Mouse (Mus musculus): ENCODE measurements around the gene Zfp648.

Gene Zfp648

DNA sequence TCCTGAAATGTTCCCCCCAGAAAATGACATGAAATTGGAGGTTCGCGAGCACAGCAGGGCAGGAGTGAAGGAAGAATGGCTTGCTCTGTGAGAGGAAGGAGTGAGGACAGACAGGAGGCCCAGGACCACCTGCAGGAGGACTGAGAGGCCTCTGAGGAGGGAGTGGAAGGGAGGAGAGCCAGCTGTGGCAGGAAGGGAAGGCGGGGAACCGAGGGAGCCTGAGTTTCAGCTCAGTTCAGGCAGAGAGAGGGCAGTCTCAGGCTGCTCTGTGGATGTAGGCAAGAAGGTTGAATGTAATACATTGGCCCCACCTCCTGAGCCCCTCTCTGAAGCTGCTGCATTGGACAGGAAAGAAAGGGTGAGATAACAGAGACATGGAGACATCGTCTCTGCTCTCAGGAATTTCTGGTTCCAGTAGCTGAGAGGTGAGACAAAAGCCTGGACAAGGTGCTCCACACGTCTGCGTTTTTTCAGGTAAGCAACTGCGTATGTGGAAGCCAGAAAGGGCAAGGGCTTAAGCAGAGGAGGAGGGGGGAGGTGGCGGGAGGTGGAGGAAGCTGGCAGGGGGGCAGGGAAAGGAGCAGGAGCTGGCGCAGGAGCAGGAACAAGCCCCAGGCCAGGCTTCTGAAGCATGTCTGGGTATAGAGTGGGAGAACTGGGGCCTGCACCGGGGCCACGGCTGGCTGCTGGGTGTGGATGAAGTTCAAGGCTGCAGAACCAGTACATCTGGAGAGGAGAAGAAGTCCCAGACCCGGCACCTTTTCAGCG is at the start of gene Zfp648:
Gene Zfp648 (plus strand): TSS at position 233 of the 768 bp plus-strand sequence.
- DNase-seq, result peak; percentile 40

DNA sequence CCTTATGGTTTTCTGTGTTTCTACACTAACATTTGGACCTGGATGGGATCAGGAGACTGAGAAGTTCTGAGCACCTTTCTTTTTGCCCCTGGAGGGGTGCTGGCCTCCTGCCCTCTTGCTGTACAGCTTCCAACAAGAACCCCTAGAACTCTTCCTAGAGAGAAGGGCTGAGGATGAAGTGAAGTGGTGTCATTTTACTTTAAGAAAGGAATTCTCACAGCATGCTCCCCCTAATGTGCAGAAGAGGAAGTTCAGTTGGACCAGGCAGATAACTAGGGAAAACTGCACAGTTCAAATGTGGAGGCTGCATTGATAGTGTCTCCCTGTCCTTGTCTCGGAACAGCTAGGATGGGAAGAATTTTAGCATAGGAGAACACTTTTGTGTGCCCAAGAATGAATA is 48.4 kb upstream of the Zfp648 start:
- peak; percentile 64 for DNase-seq

DNA sequence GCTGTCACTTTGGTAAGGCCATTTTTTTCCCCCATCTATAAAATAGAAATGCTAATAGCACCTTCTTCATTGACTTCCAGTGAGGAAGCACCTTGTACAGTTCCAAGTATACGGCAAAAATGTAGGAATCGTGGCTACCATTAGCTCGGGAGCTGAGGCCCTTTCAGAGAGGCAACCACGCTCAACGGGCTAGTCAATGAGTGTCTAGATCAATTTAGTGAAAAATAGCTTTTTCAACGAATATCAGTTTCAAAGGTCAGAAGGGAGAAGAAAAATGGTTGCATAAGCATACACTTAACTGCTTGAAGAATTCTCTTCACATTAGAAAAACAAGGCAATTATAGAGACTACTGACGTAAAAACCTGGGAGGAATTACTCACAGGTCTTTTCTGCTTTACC is 47.2 kb upstream of the Zfp648 start:
- DNase-seq, result peak; percentile 84

DNA sequence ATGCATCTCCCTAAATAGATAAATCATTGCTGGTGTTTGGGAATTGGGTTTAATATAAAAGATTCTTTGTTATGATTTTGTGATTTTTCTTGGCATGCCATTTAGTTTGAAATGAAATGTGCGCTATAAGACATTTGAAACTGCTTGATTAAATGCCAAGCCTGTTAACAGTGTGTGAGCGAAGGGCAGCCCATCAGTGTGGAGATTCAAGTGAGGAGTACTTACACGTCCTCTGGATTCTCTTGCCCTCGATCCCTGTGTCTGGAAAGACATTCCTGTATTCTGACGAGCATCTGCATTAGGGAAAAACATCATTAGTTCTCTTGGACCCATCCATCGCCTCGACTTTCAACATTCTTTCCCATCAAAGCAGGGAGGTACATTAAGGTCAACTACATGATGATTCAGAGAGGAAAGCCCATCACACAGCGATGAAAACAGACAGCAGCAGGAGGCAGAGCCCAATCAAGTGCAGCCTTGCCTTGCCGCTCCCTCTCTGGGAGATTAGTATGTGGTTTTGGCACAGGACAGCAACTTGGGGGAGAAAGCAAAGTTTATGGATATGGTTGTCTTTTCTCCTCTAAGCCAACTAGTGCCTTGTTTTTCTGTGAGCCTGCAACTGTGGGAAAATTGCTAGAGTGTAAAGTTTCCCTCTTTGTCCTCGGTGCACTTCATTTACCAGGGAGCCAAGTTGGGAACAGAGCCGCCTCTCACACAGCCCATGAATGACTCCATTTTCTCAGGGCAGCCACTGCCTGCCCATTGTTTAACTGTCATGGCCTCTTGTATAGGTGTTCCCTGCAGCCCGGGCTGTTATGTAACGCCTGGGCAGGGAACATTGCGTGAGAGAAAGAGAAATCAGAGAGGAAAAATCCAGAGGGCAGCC is 44.6 kb upstream of the Zfp648 start:
- peak; percentile 41 for DNase-seq

DNA sequence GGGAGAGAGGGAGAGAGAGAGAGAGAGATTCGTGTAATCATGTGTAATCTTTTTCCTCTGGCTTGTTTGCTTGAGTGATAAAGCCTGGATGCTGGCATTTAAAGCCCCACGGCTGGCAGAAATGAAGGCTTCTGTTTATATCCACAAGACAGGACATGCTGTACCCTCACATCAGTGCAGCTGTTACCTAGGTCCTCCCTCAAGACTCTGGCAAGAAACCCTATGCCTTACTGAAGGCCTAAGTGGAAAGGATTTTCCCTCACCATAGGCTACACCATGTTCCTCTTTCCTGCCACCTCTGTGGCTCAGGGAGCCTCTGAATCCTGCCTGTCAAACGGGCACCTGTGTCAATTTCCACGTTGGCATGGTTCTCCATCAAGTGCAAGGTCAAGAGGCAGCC is 43.9 kb upstream of the Zfp648 start:
- DNase-seq, result no peak

DNA sequence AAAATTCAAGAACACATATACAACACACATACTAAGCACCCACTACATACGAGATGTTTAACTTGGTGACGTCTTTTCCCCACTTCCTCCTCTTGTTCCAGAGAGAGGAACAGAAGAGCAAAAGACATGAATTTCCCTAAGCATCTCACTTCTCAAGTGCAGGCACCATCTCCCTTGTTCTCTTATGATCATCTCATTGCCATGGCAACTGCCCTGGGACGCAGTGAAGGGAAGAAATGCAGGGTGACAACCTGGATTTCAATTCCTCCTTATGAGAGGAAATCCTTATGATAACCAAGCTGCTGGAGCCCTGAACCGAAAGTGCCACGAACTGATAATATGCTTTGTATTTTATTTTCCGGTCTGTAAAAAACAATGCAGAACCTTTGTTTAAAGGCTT is 33.3 kb upstream of the Zfp648 start:
- DNase-seq, result no peak

DNA sequence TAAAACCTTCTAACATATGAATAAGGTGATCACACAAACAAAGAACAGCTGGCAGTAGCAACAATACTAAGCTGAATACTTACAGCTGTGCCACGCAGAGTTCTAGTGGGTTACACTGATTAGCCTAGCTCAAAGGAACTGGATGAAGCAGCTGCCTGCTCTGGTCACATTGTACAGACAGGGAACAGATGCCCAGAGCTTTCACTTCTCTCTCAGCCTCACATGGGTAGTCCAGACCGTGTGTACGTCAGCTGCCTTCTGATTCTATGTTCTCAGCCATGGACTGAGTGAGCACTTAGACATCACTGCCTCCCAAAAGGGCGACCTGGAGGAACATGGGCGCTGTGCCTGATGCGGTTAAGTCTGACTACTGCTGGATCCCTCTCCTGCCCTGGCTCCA is 25.7 kb upstream of the Zfp648 start:
- DNase-seq, result no peak

DNA sequence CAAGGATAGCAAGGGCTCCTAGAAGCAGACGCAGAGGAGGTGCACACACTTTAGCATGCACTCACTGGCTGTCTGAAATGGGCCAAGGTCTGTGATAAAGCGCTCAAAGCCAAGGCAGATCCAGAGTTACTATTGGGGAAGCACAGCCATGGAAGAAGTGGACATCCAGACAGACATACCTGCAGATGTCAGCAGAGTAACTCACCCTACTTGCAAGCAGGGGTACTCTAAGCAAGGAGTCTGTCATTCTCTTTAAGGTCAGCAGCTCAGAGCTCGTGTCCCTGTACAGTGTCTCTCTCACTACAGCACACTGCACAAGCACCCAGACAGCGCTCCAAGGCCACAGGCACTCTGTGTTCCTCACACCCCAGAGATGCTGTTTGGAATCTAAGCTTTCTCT is 23.2 kb upstream of the Zfp648 start:
- no peak for DNase-seq

DNA sequence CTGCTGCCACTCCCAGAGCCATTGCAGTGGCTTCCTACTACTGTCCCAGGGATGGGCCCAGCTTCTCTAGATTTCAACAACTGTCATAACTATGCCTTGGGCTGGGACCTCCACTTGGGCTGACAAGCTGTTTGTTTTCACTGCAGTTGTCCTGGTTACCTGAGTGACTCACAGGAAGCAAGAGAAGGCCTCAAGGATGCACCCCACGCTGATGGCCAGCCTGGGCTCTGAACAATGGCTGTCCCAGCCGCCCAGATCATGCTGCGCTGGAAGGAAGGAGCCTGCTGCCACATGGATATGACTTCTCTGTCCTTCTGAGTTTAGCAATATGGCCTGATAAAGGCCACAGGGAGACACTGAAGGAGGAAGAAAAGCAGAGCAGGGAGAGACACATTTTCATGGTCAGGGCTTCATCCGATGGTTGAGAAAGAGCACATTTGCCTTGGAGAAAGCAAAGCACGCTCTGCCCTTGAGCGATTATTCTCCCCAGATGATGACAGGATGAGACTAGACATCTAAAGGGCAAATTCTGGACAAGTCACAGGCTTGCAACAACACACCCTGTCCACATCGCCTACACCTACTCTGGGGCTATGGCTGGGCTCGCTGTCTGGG is 22.3 kb upstream of the Zfp648 start:
- no peak for DNase-seq

DNA sequence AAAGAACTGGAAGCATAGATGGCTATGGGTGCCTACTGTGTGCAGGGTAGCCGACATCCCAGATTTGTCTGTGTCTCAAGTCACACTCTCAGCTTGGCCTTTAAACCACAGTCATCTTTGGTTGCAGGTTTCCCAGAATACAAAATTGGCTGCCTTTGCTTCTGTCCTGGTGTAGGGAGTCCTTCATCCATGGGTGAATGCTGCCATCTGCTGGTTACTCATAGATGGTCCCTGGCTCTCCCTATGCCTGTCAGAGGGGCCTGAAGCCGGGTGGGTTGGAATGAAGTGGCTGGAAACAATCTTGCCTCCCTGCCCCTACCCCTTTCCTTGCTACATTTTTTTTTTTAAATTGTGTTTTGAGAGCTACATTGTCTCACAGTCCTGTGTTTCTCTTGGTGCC is 20.0 kb upstream of the Zfp648 start:
- peak; percentile 88 for DNase-seq

DNA sequence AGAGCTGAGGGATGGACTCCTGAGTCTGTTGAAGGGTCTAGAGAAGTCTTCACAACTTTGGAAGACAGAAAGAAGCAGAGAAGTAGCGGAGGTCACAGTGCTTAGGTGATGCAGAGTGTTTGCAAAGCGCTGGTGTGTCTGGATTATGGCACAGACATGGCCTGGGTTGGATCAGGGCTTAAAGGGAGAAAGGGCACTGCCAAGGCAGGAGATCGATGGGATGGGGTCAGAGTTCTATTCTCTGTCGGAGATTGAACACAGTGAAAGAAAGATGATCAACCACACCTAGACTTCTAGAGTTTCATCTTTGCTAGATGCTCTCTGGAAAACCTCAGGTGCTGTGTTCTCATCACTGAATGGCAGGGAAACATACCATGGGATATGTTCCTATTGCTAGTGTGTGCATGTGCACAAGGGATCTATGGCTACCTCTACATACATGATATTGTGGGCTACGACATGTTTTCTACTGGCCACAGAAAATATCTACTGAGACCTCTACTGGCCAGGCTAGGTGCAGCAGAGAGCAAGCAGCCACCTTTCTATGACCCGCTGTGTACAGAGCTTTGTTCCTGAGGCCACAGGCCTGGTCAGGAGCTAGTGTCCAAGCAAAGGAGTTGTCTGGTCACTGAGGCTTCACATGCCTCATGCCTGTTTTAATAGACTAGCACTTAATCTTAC is 18.5 kb upstream of the Zfp648 start:
- peak; percentile 47 for DNase-seq

DNA sequence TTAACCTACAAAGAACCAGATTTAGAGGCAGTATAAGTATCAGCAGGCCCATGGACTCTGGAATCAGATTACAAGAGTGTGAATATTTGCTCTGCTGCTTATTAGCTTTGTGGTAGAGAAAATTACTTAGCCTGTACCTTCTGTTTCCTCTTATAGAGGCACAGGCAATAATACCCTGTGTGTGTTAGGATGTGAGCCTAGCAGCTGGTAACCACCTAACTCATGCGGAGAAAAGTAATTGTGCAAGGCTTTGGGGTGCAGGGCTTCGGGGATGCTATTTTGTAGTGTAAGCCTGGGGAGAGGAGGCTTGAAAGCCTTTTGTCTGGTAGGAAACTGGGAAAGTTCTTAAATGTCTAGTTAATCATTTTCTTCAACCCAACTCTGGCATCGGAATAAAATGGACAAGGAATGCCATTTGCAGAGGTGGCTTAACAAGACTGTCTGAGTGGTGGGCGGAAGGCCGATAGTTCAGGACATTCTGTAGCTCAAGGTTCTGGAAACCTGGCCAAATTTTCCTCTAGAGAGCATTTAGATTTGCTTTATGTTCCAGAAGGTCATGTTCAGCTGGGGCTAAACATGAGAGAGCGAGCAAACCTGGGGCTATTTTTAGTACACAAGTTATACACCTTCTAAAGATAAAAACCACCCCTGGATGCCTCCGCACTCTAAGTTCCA is 17.8 kb upstream of the Zfp648 start:
- peak; percentile 33 for DNase-seq

DNA sequence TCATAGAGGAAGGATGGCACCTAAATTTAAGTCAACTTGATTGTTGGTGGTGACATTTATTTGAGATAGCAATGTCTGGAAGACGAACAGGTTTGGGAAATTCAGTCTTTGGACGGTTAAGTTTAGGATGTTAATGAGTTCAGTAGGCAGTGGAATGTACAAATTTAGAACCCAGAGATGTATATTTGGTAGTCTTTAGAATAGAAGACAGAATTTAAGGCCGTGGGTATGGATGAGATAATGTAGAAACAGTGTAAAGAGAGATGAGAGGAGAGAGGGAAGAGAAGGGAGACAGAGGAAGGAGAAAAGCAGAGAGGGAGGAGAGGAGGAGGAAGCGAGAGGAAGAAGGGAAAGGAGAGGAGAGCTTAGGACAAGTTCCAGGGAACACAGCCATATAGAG is 12.8 kb upstream of the Zfp648 start:
- DNase-seq, result no peak

DNA sequence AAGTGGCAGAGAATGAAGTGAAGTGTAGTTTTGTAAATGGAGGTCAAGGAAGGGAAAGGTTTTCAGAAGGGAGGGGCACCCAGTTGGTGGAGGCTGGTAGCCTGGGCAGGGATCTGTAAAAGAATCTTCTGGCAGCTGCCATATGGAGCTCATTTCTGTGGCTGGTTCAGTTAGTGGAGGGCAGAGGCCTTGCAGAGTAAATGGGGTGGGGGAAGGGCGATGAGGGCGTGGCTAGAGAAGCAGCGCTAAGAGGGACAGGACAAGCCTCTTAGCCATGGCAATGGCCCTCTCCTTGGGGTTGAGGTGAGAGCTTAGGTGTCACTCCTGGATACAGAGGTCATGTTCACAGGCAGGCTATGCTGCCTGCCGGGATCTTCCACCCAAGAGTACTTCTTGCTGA is 12.4 kb upstream of the Zfp648 start:
- DNase-seq, result no peak

DNA sequence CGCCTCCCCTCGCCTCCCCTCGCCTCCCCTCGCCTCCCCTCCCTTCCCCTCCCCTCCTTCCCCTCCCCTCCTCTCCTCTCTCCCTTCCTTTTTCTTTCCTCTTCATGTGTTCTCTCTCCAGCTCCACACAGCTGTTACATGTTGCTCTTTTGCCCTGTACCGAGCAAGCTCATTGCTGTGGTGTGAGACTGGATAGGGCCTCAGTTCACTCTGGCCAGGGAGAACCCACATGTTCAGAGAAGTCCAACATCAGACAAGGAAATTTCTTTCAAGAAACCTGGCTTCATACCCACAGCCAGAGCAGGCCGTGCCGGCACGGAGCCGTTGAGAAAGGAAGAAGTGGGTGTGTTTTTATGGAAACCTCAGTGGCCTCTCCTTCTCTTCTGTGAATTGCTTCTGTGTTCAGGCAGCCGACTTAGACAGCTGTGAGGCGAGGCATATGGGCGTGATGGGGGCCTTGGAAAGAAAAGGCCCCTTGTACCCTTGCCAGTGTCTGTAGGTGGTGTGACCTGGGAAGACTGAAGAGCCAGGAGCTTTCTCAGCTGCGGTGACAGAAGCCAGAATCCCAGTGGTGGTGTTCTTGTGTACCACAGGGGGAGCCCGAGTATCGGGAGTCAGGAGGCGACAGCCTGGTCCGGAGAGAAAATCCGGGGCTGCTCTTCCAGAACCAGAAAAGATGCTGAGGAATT is 11.0 kb upstream of the Zfp648 start:
- DNase-seq, result no peak

DNA sequence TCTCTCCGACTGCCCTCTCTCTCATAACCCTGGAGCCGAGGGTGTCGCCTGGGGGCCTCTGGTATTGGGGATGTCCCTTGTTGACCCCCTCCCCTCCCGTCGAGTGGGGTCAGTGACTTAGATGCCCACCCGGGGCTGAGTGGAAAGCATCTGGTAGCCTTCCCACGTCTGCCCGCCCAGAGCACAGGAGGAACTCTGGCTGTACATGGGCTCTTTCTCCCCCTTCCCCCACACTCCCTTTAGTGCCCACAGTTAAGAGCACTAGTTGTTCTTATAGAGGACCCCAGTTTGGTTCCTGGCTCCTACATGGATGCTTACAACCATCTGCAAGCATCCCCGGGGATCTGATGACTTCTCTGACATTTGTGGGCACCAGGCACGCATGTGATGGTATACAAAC is 2.1 kb upstream of the Zfp648 start:
- DNase-seq, result no peak

DNA sequence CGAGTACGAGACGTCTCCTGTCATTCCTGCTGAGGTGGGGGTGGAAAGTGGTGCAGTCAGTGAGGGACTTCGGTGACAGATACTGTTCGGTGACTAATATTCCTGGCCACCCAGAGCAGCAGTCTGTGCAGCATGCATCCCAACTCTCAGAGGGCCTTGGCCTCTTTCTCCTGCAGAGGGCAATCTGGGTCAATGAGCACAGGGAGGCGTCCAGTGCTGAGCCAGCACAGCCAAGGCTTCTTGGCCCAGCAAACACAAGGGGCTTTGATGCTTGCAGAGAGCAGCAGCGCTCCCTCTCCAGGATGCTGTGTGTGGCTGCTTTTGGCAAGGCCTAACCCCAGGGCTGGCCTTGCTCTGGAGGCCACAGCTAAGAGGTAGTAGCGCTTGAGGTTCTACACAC is 1.6 kb downstream of the Zfp648 start:
- peak; percentile 47 for DNase-seq

DNA sequence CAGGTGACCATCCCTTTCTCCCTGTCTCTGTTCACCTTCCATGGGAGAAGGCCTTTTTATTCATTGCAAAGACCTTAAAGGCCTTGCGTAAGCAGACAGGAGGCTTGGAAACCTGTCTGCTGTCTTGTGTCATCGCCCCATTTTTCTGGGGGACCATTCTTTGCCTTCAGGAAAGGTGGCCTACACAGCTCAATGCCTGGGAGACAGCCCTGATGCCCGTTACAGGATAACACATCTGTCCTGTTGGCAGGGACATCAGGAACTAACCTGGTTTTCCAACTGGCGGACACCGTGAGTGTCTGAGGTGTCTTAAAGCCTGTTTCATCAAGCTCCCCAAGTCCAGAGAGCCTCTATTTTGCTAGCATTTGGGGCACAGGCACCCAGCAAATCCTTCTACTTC is 2.4 kb downstream of the Zfp648 start:
- DNase-seq, result no peak

DNA sequence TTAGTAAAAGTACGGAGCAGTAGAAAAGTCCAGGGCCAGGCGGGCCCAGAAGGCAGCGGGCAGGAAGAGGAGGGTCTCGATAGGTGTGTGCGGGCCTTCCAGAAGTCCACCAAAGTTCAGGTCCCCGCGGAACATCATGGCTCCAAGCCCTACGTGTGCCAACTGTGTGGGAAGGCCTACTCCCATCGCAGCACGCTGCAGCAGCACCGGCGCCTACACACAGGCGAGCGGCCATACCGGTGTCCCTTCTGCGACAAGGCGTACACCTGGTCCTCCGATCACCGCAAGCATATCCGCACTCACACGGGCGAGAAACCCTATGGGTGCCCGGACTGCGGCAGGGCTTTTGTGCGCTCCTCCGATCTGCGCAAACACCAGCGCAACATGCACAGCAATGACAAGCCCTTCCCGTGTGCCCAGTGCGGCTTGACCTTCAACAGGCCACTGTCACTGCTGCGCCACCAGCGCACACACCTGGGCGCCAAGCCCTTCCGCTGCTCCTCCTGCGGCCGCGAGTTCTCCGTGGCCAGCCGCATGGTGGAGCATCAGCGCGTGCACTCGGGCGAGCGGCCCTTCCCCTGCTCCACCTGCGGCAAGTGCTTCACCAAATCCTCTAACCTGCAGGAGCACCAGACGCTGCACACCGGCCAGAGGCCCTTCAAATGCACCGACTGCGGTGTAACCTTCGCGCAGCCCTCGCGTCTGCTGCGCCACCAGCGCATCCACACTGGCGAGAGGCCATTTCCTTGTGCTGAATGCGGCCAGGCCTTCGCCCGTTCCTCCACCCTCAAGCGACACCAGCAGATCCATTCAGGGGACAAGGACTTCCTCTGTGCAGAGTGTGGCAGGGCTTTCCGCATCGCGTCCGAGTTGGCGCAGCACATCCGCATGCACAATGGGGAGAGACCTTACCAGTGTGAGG is 3.9 kb downstream of the Zfp648 start:
- DNase-seq, result no peak

DNA sequence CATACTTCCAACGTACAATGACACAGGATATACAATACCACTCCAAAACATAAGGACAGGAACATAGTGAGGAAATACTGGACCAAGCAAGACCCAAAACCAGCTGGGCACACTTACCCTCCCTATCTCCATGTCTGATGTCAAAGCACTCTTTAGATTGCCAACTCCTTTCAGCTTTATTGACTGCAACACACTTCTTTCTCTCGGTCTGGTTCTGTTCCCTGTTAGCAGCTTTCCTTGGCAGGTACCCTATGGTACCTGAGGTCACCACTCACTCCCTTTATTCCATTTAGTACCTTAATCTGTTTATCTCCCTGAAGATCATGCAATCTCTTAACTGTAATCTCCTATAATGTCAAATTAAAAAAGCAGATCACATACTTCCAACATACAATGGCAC is 19.0 kb downstream of the Zfp648 start:
- DNase-seq, result no peak

DNA sequence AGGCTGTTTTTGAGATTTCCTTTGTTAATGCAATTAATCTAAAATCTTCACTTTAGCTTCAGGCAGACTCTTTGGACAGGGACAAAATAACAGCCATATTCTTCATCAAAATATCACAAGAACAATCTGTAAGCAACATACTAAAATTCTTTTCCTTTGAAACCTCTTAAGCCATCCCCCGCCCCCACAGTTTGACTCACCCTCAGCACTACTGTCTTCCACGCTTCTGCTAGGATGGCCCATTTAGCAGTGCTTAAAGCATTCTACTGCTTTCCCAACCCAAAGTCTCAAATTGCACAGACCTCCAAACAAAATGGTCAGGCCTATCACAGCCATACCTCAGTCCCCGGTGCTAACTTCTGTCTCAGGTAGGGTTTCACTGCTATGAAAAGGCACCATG is 19.6 kb downstream of the Zfp648 start:
- no peak for DNase-seq

Data from kidney, adult 9 months (tissue).